Mouse (Mus musculus): ENCODE data around the gene Ets1. TPM values are rescaled to one million over a fixed set of nuclear protein-coding genes. Genes with fewer than 3 reads are reported as not detected.

Ets1 gene
- polyA plus RNA-seq, 1 experiment from 2014 or later, result 24.3 TPM

GRCm38 (mm10) chr9:32736051-32736450 lies 100.0 kb downstream of the Ets1 start:
- no peak overlapping the region for H3K4me3 ChIP-seq
- WGBS, result 89% methylated on average over 9 of the region's 9 CpGs
- H3K4me1 ChIP-seq (replicated peaks), result no peaks in the 10 kb centered on the region
- no peak for ATAC-seq (ENCODE audit: low FRiP score)
- H3K4me2 ChIP-seq, result no peak overlapping the region
- no peak overlapping the region for H3K9ac ChIP-seq
- no peaks in the 10 kb centered on the region for H3K36me3 ChIP-seq
- no peak overlapping the region for H3K27ac ChIP-seq
- H3K27me3 ChIP-seq, result 0 out of 2 replicates have a peak, but pooled peaks cover under 1% of the 10 kb centered on the region
- H3K9me3 ChIP-seq, result no peaks in the 10 kb centered on the region

GRCm38 (mm10) chr9:32739988-32740387 lies 104.0 kb downstream of the Ets1 start:
- H3K9ac ChIP-seq, result no peak overlapping the region
- H3K27me3 ChIP-seq, result no peaks in the 10 kb centered on the region
- no peaks in the 10 kb centered on the region for H3K9me3 ChIP-seq
- no peaks in the 10 kb centered on the region for H3K36me3 ChIP-seq
- no peak for ATAC-seq (ENCODE audit: low FRiP score)
- no peak overlapping the region for H3K4me2 ChIP-seq
- no peaks in the 10 kb centered on the region for H3K4me1 ChIP-seq (replicated peaks)
- 90% methylated on average over 4 of the region's 4 CpGs for WGBS
- no peak overlapping the region for H3K27ac ChIP-seq
- H3K4me3 ChIP-seq, result no peak overlapping the region

- Histone ChIP-seq H3K4me1 (replicated peaks) (no peaks in the 10 kb centered on the region), H3K4me2 (no peak overlapping the region), H3K9me3 (no peaks in the 10 kb centered on the region), H3K9ac (no peak overlapping the region), H3K4me3 (no peak overlapping the region), H3K27ac (no peak overlapping the region), H3K36me3 (no peaks in the 10 kb centered on the region), H3K27me3 (no peaks in the 10 kb centered on the region)
- WGBS, result 87% methylated on average over 12 of the region's 12 CpGs
- no peak for ATAC-seq (ENCODE audit: low FRiP score)
These were observed 104.8 kb downstream of the Ets1 start for GRCm38 (mm10) chr9:32740751-32741387.

DNA sequence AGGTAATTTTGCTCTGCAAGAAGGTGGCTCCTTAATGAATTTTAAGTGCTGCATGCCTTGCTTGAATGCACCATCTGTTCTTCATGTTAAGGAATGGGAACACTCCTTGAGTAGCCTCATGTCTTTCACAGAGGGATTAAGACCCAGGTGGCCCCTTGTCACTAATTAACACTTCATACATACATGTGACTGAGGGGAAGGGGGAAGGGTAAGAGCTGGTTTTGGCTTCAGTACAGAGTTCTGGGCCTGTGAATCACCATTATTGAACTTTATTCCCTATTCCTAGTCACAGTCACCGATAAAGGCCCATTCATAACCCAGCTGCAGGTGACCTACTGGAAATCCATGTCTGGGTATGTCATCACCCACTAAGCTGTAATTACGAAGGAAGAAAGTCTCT lies 105.7 kb downstream of the Ets1 start:
- no peak overlapping the region for H3K9ac ChIP-seq
- WGBS, result 81% methylated on average over 2 of the region's 2 CpGs
- H3K27ac ChIP-seq, result no peak overlapping the region
- H3K4me1 ChIP-seq (replicated peaks), result no peaks in the 10 kb centered on the region
- H3K9me3 ChIP-seq, result no peaks in the 10 kb centered on the region
- no peaks in the 10 kb centered on the region for H3K36me3 ChIP-seq
- no peak for ATAC-seq (ENCODE audit: low FRiP score)
- H3K4me2 ChIP-seq, result no peak overlapping the region
- H3K4me3 ChIP-seq, result no peak overlapping the region
- no peaks in the 10 kb centered on the region for H3K27me3 ChIP-seq

DNA sequence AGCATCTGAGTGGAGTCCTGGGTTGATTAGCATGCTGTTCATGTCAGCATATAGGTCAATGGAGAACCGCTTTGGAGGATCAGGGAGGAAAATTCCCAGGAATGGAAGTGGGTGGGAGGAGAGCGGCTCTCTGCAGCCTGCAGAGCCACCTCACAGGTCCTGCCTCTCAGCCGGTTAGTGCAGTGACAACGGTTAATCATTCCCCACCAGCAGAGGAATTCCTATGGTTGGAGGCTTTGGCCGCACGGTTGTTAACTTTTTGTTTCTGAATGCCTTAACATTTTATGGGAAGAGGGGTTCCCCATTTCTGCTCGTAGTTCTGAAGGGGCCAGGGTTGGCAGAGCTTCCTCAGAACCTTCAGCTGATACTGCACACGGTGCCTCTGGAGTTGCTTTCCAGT lies 107.1 kb downstream of the Ets1 start:
- no peak overlapping the region for H3K4me2 ChIP-seq
- no peaks in the 10 kb centered on the region for H3K9me3 ChIP-seq
- H3K4me1 ChIP-seq (replicated peaks), result no peaks in the 10 kb centered on the region
- H3K36me3 ChIP-seq, result no peaks in the 10 kb centered on the region
- no peaks in the 10 kb centered on the region for H3K27me3 ChIP-seq
- H3K9ac ChIP-seq, result no peak overlapping the region
- H3K27ac ChIP-seq, result no peak overlapping the region
- ATAC-seq (ENCODE audit: low FRiP score), result no peak
- no peak overlapping the region for H3K4me3 ChIP-seq
- 56% methylated on average over 8 of the region's 8 CpGs for WGBS

- H3K36me3 ChIP-seq, result no peaks in the 10 kb centered on the region
- no peaks in the 10 kb centered on the region for H3K9me3 ChIP-seq
- no peak overlapping the region for H3K9ac ChIP-seq
- no peaks in the 10 kb centered on the region for H3K4me1 ChIP-seq (replicated peaks)
- no peak for ATAC-seq (ENCODE audit: low FRiP score)
- no peak overlapping the region for H3K4me3 ChIP-seq
- H3K27me3 ChIP-seq, result no peaks in the 10 kb centered on the region
- H3K27ac ChIP-seq, result no peak overlapping the region
- 78% methylated on average over 9 of the region's 9 CpGs for WGBS
- no peak overlapping the region for H3K4me2 ChIP-seq
These were observed 107.7 kb downstream of the Ets1 start for GRCm38 (mm10) chr9:32743642-32744161.

DNA sequence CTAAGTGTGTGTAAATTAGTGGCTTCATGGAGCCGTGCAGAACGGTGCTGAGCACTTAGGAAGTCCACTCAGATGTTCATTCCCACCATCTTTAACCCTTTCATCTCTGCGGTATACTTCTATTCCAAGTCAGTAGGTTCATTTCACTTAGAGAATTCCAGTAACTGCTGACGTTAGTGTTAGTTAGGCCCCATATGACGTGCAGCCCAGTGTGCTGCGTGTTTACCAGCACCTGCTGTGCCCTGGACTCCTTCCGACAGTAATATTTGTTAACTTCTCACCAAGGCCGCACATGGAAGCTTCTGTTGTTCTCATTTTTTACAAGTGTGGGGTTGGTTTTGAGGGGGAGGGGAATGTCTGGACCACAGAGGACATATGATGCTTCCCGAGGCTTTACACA lies 108.3 kb downstream of the Ets1 start:
- H3K9me3 ChIP-seq, result no peaks in the 10 kb centered on the region
- no peak overlapping the region for H3K4me3 ChIP-seq
- no peak for ATAC-seq (ENCODE audit: low FRiP score)
- H3K36me3 ChIP-seq, result no peaks in the 10 kb centered on the region
- H3K4me2 ChIP-seq, result no peak overlapping the region
- H3K4me1 ChIP-seq (replicated peaks), result no peaks in the 10 kb centered on the region
- WGBS, result 78% methylated on average over 9 of the region's 9 CpGs
- no peak overlapping the region for H3K9ac ChIP-seq
- H3K27me3 ChIP-seq, result no peaks in the 10 kb centered on the region
- H3K27ac ChIP-seq, result no peak overlapping the region

GRCm38 (mm10) chr9:32745079-32745763 lies 109.2 kb downstream of the Ets1 start:
- Histone ChIP-seq H3K4me2 (no peak overlapping the region), H3K27ac (no peak overlapping the region), H3K4me1 (replicated peaks) (no peaks in the 10 kb centered on the region), H3K4me3 (no peak overlapping the region), H3K27me3 (no peaks in the 10 kb centered on the region), H3K9me3 (no peaks in the 10 kb centered on the region), H3K9ac (no peak overlapping the region), H3K36me3 (no peaks in the 10 kb centered on the region)
- ATAC-seq (ENCODE audit: low FRiP score), result no peak
- 90% methylated on average over 12 of the region's 12 CpGs for whole genome bisulfite sequencing

DNA sequence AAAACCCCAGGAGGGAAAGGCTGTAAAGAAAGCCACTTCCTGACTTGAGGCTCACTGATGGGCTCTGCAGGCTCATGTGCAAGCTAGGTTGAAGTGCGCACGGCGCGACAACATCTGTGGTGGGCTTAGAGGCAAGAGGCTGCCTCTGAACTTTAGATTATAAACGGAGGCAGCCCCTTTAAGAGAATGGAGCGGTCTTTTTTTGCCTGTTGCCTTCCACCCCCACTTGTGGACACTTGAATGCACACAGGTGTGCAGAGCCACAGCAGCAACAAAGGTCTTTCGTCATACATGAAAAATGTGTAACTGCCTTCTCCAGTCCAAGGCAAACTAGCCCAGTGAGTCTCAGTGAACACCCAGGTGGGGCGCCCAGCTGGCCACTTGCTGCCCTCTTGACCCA lies 110.0 kb downstream of the Ets1 start:
- no peaks in the 10 kb centered on the region for H3K4me1 ChIP-seq (replicated peaks)
- H3K27me3 ChIP-seq, result no peaks in the 10 kb centered on the region
- no peaks in the 10 kb centered on the region for H3K9me3 ChIP-seq
- 91% methylated on average over 8 of the region's 8 CpGs for WGBS
- no peak overlapping the region for H3K9ac ChIP-seq
- no peak for ATAC-seq (ENCODE audit: low FRiP score)
- no peaks in the 10 kb centered on the region for H3K36me3 ChIP-seq
- no peak overlapping the region for H3K27ac ChIP-seq
- H3K4me2 ChIP-seq, result no peak overlapping the region
- no peak overlapping the region for H3K4me3 ChIP-seq

DNA sequence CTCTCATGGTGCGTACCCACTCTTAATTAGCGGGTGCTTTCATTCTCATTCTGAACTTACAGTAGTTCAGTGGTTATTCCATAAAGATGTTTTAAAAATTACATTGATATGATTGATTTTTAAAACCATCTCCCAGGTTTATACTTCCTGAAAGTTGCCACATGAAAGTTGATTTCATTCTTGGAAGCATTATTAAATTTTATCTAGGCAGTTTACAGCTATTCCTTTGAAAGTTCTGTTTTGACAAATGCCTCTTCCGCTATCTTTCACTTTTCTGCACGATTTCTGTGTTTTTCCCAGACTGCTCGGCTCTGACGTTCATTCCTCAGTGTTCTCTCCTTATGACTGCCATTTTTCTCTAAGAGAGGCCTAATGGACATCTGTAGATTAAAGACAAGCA lies 110.6 kb downstream of the Ets1 start:
- 92% methylated on average over 6 of the region's 6 CpGs for WGBS
- no peaks in the 10 kb centered on the region for H3K9me3 ChIP-seq

DNA sequence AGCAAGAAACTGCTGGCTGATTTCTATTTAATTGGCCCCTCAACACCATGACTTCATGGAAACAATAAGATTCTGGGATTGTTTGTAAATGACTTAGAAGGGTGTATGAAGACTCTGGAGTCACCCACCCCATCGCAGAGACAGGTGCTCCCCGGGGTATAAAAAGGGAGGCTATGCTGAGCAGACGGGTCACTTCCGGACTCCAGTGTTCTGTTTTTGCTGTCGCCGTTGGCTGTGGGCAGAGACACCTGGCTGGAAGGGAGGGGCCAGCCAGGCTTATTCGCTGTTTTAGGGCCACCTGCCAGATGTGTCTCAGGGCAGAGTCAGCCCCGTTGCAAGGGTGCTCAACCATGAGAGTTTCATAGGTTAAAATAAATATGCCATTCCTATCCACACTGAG lies 111.6 kb downstream of the Ets1 start:
- H3K27me3 ChIP-seq, result no peaks in the 10 kb centered on the region
- H3K36me3 ChIP-seq, result no peaks in the 10 kb centered on the region
- H3K27ac ChIP-seq, result no peak overlapping the region
- no peak overlapping the region for H3K4me2 ChIP-seq
- no peaks in the 10 kb centered on the region for H3K9me3 ChIP-seq
- H3K4me3 ChIP-seq, result no peak overlapping the region
- ATAC-seq (ENCODE audit: low FRiP score), result no peak
- H3K4me1 ChIP-seq (replicated peaks), result no peaks in the 10 kb centered on the region
- H3K9ac ChIP-seq, result no peak overlapping the region
- WGBS, result 91% methylated on average over 8 of the region's 8 CpGs

More for the DNA sequence above, 110.6 kb downstream of the Ets1 start:
- Histone ChIP-seq H3K27me3 (no peaks in the 10 kb centered on the region), H3K27ac (no peak overlapping the region), H3K9ac (no peak overlapping the region), H3K4me3 (no peak overlapping the region), H3K36me3 (no peaks in the 10 kb centered on the region), H3K4me1 (replicated peaks) (no peaks in the 10 kb centered on the region), H3K4me2 (no peak overlapping the region)
- ATAC-seq (ENCODE audit: low FRiP score), result no peak

GRCm38 (mm10) chr9:32748552-32748951 lies 112.5 kb downstream of the Ets1 start:
- no peaks in the 10 kb centered on the region for H3K4me1 ChIP-seq (replicated peaks)
- H3K27me3 ChIP-seq, result no peaks in the 10 kb centered on the region
- ATAC-seq (ENCODE audit: low FRiP score), result no peak
- no peak overlapping the region for H3K9ac ChIP-seq
- H3K4me3 ChIP-seq, result no peak overlapping the region
- 97% methylated on average over 5 of the region's 5 CpGs for WGBS
- no peaks in the 10 kb centered on the region for H3K36me3 ChIP-seq
- no peak overlapping the region for H3K27ac ChIP-seq
- H3K4me2 ChIP-seq, result no peak overlapping the region
- no peaks in the 10 kb centered on the region for H3K9me3 ChIP-seq

All from hindbrain, embryonic 13.5 days (tissue).